Mouse (Mus musculus): Measurements from ENCODE around the gene Eif2d.

GRCm38 (mm10) chr1:131142472-131142871 lies 10.5 kb upstream of the Eif2d start:
- TF ChIP-seq POLR2A (IDR thresholded peaks at IDR 0.05; ENCODE audit: insufficient read depth, low read depth, low read length) (no peak), CTCF (IDR thresholded peaks at IDR 0.05; ENCODE audit: insufficient read depth, low read depth, low read length) (no peak)
